Mouse (Mus musculus) forebrain, embryonic 14.5 days (tissue): Measurements from ENCODE around the gene Kctd19. TPM values are rescaled to one million over a fixed set of nuclear protein-coding genes. Genes with fewer than 3 reads are reported as not detected.
A peak's percentile ranks its signal among the peaks of the same experiment; 100 is the strongest.

Source experiments
- ATAC-seq: fragments of 200-750 bp; cut with Nextera tagmentation; 2 replicates; pipeline ENCODE4 v1.8.0; 2017; ENCODE audit warnings: mild to moderate bottlenecking, moderate library complexity
- DNase-seq: peaks from one replicate; pipeline ENCODE4 v3.0.0-alpha.2; 2015; ENCODE audit warnings: low spot score
- H3K27ac ChIP-seq: fragments of 300-500 bp; sonication (generic); 2 replicates; pipeline ENCODE4 v1.5.1; 2014; ENCODE audit warnings: low read depth, mild to moderate bottlenecking, control low read depth, low read length, moderate library complexity
- H3K27me3 ChIP-seq: fragments of 300-500 bp; sonication (generic); replicated peaks from 2 replicates; pipeline ENCODE4 v1.6.1; 2014; ENCODE audit warnings: low read length, control low read depth, mixed read lengths; ENCODE audit not compliant: control insufficient read depth, insufficient read depth
- H3K36me3 ChIP-seq: fragments of 300-500 bp; sonication (generic); 2 replicates; pipeline ENCODE4 v1.6.1; 2014; ENCODE audit warnings: low read length, control low read depth; ENCODE audit not compliant: control insufficient read depth, insufficient read depth
- H3K4me1 ChIP-seq: fragments of 300-500 bp; sonication (generic); 2 replicates; pipeline ENCODE4 v1.6.1; 2014; ENCODE audit warnings: antibody characterized with exemption, low read length, control low read depth; ENCODE audit not compliant: control insufficient read depth, insufficient read depth
- H3K4me2 ChIP-seq: fragments of 300-500 bp; sonication (generic); 2 replicates; pipeline ENCODE4 v1.6.1; 2014; ENCODE audit warnings: mild to moderate bottlenecking, control low read depth, low read length
- H3K4me3 ChIP-seq: fragments of 300-500 bp; sonication (generic); 2 replicates; pipeline ENCODE4 v1.5.1; 2014; ENCODE audit warnings: low read depth, low read length, control low read depth
- H3K9ac ChIP-seq: fragments of 300-500 bp; sonication (generic); 2 replicates; pipeline ENCODE4 v1.6.1; 2014; ENCODE audit warnings: mild to moderate bottlenecking, low read length, control low read depth, moderate library complexity
- H3K9me3 ChIP-seq: fragments of 300-500 bp; sonication (generic); replicated peaks from 2 replicates; pipeline ENCODE4 v1.6.1; 2016; ENCODE audit warnings: low read length, control low read depth, mixed read lengths; ENCODE audit not compliant: control insufficient read depth
- WGBS: fragments of 180-500 bp; shearing (Covaris S2); extraction: QIAGEN DNeasy Blood & Tissue Kit; methylation state at CpG from one replicate; pipeline ENCODE4 v1.1.7; 2014; 5-methylcytosine and 5-hydroxymethylcytosine counted together
- polyA plus RNA-seq: library from polyadenylated mRNA; unstranded; fragments of >200 nt; fragmentation: Nextera tagmentation; extraction: Ambion mirVana; gene quantifications from 2 replicates; pipeline ENCODE4 v1.2.1, GENCODE M21; 2014

The Kctd19 gene
- polyA plus RNA-seq, 1 experiment from 2014 or later: 0.09 TPM

GRCm38 (mm10) chr8:105338992-105339391 is 74.3 kb downstream of the Kctd19 start:
- no peak for DNase-seq
- 72% methylated on average over 4 of the region's 4 CpGs for WGBS

DNA sequence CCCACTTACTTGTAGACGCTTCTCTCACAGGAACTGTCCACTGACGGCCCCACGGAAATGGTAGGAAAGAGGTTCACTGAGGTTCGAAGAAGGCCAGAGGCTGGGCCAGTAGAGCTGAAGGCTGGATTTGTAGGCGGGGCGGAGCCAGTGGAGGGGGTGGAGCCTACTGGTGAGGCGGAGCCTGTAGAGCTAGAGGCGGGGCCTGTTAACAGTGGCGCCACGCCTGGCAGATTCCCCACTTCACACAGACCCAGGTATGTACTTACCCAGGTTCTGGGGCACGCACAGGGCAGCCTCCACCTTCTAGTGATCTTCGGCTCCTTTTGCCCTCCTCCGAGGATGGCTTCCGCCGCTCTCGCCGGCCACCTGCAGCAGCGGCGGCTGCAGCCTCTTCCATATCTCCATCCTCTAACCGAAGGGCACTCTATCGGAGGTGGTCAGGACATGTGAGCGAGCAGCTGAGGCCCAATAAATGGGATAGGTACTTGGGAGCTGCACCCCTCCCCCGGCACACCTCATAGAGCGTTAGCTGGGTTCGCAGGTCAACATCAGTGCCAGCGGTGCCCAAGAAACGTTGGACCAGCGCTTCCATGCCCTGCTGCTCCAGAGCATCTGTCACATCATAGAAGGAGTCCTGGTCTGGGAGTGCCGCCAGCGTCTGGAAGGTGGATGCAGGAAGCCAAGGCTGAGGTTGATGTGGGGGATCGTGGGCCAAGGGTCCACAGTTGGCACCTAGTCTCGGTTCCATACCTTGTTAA is 76.8 kb downstream of the Kctd19 start:
- H3K4me2 ChIP-seq: no peak overlapping the region
- no peaks in the 10 kb centered on the region for H3K27me3 ChIP-seq
- no peak overlapping the region for H3K4me3 ChIP-seq
- no peaks in the 10 kb centered on the region for H3K9me3 ChIP-seq
- H3K9ac ChIP-seq: no peak overlapping the region
- WGBS: 50% methylated on average over 29 of the region's 32 CpGs
- no peak overlapping the region for H3K27ac ChIP-seq
- DNase-seq (no peak), ATAC-seq (peak; percentile 25; the same call in 1 of the 2 replicates)
- H3K4me1 ChIP-seq: no peaks in the 10 kb centered on the region
- peaks cover 28% of the 10 kb centered on the region for H3K36me3 ChIP-seq

More at GRCm38 (mm10) chr8:105338992-105339391, 74.3 kb downstream of the Kctd19 start:
- ATAC-seq: no peak
- Histone ChIP-seq H3K9me3 (no peaks in the 10 kb centered on the region), H3K4me2 (no peak overlapping the region), H3K9ac (no peak overlapping the region), H3K4me3 (no peak overlapping the region), H3K27ac (no peak overlapping the region), H3K4me1 (no peaks in the 10 kb centered on the region), H3K36me3 (peaks cover 16% of the 10 kb centered on the region; the same call in 1 of the 2 replicates), H3K27me3 (no peaks in the 10 kb centered on the region)

Other genes starting within 250 kb of the Kctd19 start
- gene Cbfb, start 242.8 kb downstream of the Kctd19 start, polyA plus RNA-seq: 34.5 and 39.5 TPM in 2 replicates
- gene D230025D16Rik, start 188.4 kb downstream of the Kctd19 start, polyA plus RNA-seq: 35.4 and 38.9 TPM in 2 replicates
- gene B3gnt9, start 158.3 kb downstream of the Kctd19 start, polyA plus RNA-seq: 3.1 and 4.1 TPM in 2 replicates
- 14.8 and 21.8 TPM in 2 replicates for gene Tradd, start 148.9 kb downstream of the Kctd19 start, polyA plus RNA-seq
- gene Fbxl8, start 148.9 kb downstream of the Kctd19 start, polyA plus RNA-seq: 0.50 and 0.85 TPM in 2 replicates
- gene Hsf4, start 143.7 kb downstream of the Kctd19 start, polyA plus RNA-seq: 0.14 and 0.37 TPM in 2 replicates
- gene Nol3, start 137.4 kb downstream of the Kctd19 start, polyA plus RNA-seq: 2.9 and 3.0 TPM in 2 replicates
- 67.9 and 69.5 TPM in 2 replicates for gene 4931428F04Rik, start 123.6 kb downstream of the Kctd19 start, polyA plus RNA-seq
- gene Exoc3l, start 117.4 kb downstream of the Kctd19 start, polyA plus RNA-seq: 8.3 and 8.8 TPM in 2 replicates
- 50.8 and 51.9 TPM in 2 replicates for gene E2f4, start 115.8 kb downstream of the Kctd19 start, polyA plus RNA-seq
- gene Elmo3, start 107.9 kb downstream of the Kctd19 start, polyA plus RNA-seq: 0.70 and 0.82 TPM in 2 replicates
- gene Lrrc29, start 87.2 kb downstream of the Kctd19 start, polyA plus RNA-seq: 0.67 and 0.93 TPM in 2 replicates
- gene Tmem208, start 87.1 kb downstream of the Kctd19 start, polyA plus RNA-seq: 130 and 141 TPM in 2 replicates
- 0.39 and 0.48 TPM in 2 replicates for gene Fhod1, start 65.5 kb downstream of the Kctd19 start, polyA plus RNA-seq
- 3.8 and 6.9 TPM in 2 replicates for gene Slc9a5, start 64.7 kb downstream of the Kctd19 start, polyA plus RNA-seq
- 1.1 and 1.2 TPM in 2 replicates for gene Plekhg4, start 40.2 kb downstream of the Kctd19 start, polyA plus RNA-seq
- 0.22 and 0.43 TPM in 2 replicates for gene Lrrc36, start 69 bp upstream of the Kctd19 start, polyA plus RNA-seq
- gene Tppp3, start 58.0 kb upstream of the Kctd19 start, polyA plus RNA-seq: 49.2 and 57.0 TPM in 2 replicates
- 15.5 and 22.0 TPM in 2 replicates for gene Zdhhc1, start 83.4 kb upstream of the Kctd19 start, polyA plus RNA-seq
- gene Hsd11b2, start 105.3 kb upstream of the Kctd19 start, polyA plus RNA-seq: 1.1 and 1.8 TPM in 2 replicates
- gene Atp6v0d1, start 152.5 kb upstream of the Kctd19 start, polyA plus RNA-seq: 194 and 211 TPM in 2 replicates
- 14.9 and 21.7 TPM in 2 replicates for gene Ripor1, start 191.8 kb upstream of the Kctd19 start, polyA plus RNA-seq
- 100 and 108 TPM in 2 replicates for gene Ctcf, start 223.1 kb upstream of the Kctd19 start, polyA plus RNA-seq
- 0.72 and 1.8 TPM in 2 replicates for gene Agrp, start 223.9 kb upstream of the Kctd19 start, polyA plus RNA-seq